Comparison of ENCODE assay signal across 8 mouse cellular contexts in the genomic region with DNA sequence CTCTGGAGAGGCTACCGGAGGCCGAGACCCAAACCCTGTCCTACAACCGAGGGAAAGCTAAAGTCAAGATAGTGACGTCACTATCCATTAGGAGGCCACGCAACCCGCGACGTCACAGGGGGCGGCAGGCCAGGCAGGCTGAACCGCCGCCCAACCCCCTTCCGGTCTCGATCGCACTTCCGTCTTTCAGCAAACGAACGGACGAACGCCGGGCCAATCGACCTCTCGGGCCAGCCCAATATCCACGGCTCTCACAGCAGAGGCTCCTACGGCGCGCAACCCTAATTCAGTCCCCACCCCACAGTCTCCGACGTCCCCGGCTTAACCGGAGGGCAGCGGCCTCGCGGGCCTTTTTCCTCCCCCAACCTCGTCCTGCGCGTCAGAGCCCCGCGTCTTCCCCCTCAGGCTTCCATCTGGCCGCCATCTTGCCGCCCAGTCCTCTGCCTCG. TPM values are rescaled to one million over a fixed set of nuclear protein-coding genes. Genes with fewer than 3 reads are reported as not detected.
A peak's percentile ranks its signal among the peaks of the same experiment; 100 is the strongest.
ATAC-seq and TF ChIP-seq lines count a peak whose summit lies in the region.

A gene (plus strand): TSS at position 192 of the 448 bp plus-strand sequence.

- peaks cover 20% of the 10 kb centered on the region for H3K4me1 ChIP-seq in bone marrow macrophage, adult 2 months (ENCODE audit: control insufficient read depth, insufficient read depth, low read length)
- peaks cover 3% of the 10 kb centered on the region; the same call in 1 of the 2 replicates for H3K4me1 ChIP-seq in embryonic fibroblast, embryonic 13.5 days (ENCODE audit: control insufficient read depth, insufficient read depth, low read length)
- peaks cover 39% of the 10 kb centered on the region for H3K4me1 ChIP-seq in heart, embryonic 12.5 days (replicated peaks)
- H3K4me1 ChIP-seq in kidney, embryonic 16.5 days (ENCODE audit: insufficient read depth, low read length) = peaks cover 36% of the 10 kb centered on the region
- peaks cover 55% of the 10 kb centered on the region for H3K4me1 ChIP-seq in liver, embryonic 12.5 days
- peaks cover 8% of the 10 kb centered on the region; the same call in 1 of the 2 replicates for H3K4me1 ChIP-seq in stomach, embryonic 14.5 days (ENCODE audit: control insufficient read depth, insufficient read depth, low read length)

- peak within 1 kb of the TSS; percentile 84 for H3ac ChIP-seq in C2C12 (ENCODE audit: control insufficient read depth, insufficient read length, low read depth)
- H3ac ChIP-seq in myocyte (ENCODE audit: control insufficient read depth, insufficient read length) = peak within 1 kb of the TSS; percentile 93

- TF ChIP-seq POLR2A in bone marrow macrophage, adult 2 months (IDR thresholded peaks at IDR 0.05; ENCODE audit: borderline replicate concordance, low read depth, low read length) = no peak
- peak; percentile 66; the same call in 1 of the 2 replicates for TF ChIP-seq POLR2A in embryonic fibroblast, embryonic 13.5 days (IDR thresholded peaks at IDR 0.05; ENCODE audit: low read depth, low read length)
- TF ChIP-seq POLR2A in myocyte (IDR thresholded peaks at IDR 0.05; ENCODE audit: insufficient read length, low read depth) = peak; percentile 48

- H3K4me2 ChIP-seq in heart, embryonic 12.5 days = peak within 1 kb of the TSS; percentile 87
- peak within 1 kb of the TSS; percentile 99 for H3K4me2 ChIP-seq in kidney, embryonic 16.5 days (replicated peaks; ENCODE audit: low read depth, low read length)
- peak within 1 kb of the TSS; percentile 93 for H3K4me2 ChIP-seq in liver, embryonic 12.5 days
- H3K4me2 ChIP-seq in myocyte (ENCODE audit: low read depth) = peak within 1 kb of the TSS; percentile 97
- peak within 1 kb of the TSS; percentile 91 for H3K4me2 ChIP-seq in stomach, embryonic 14.5 days (replicated peaks; ENCODE audit: low read depth, low read length)

- H3K4me3 ChIP-seq in C2C12 (ENCODE audit: insufficient read depth, poor library complexity, severe bottlenecking) = peak within 1 kb of the TSS; percentile 90
- peak within 1 kb of the TSS; percentile 89 for H3K4me3 ChIP-seq in bone marrow macrophage, adult 2 months (ENCODE audit: insufficient read depth, low read length)
- peak within 1 kb of the TSS; percentile 99 for H3K4me3 ChIP-seq in embryonic fibroblast, embryonic 13.5 days (ENCODE audit: insufficient read depth, low read length)
- peak within 1 kb of the TSS; percentile 99 for H3K4me3 ChIP-seq in heart, embryonic 12.5 days
- peak within 1 kb of the TSS; percentile 97 for H3K4me3 ChIP-seq in kidney, embryonic 16.5 days (ENCODE audit: low read length)
- H3K4me3 ChIP-seq in liver, embryonic 12.5 days = peak within 1 kb of the TSS; percentile 100
- peak within 1 kb of the TSS; percentile 100 for H3K4me3 ChIP-seq in myocyte
- H3K4me3 ChIP-seq in stomach, embryonic 14.5 days (ENCODE audit: low read depth, low read length) = peak within 1 kb of the TSS; percentile 100

- H3K27ac ChIP-seq in bone marrow macrophage, adult 2 months (ENCODE audit: insufficient read depth, low read depth, low read length) = peak within 1 kb of the TSS; percentile 98
- peak within 1 kb of the TSS; percentile 99 for H3K27ac ChIP-seq in embryonic fibroblast, embryonic 13.5 days (ENCODE audit: insufficient read depth, low read length)
- H3K27ac ChIP-seq in heart, embryonic 12.5 days (ENCODE audit: poor library complexity, severe bottlenecking) = peak within 1 kb of the TSS; percentile 98
- peak within 1 kb of the TSS; percentile 98 for H3K27ac ChIP-seq in kidney, embryonic 16.5 days (ENCODE audit: low read length)
- H3K27ac ChIP-seq in liver, embryonic 12.5 days = peak within 1 kb of the TSS; percentile 98
- peak within 1 kb of the TSS; percentile 94 for H3K27ac ChIP-seq in stomach, embryonic 14.5 days (ENCODE audit: low read length)

- peaks cover 50% of the 10 kb centered on the region for H3K79me2 ChIP-seq in C2C12 (ENCODE audit: control insufficient read depth, insufficient read depth)
- H3K79me2 ChIP-seq in myocyte (ENCODE audit: control insufficient read depth, insufficient read depth) = peaks cover 44% of the 10 kb centered on the region

- H3K9me3 ChIP-seq in heart, embryonic 12.5 days (replicated peaks) = no peaks in the 10 kb centered on the region
- H3K9me3 ChIP-seq in kidney, embryonic 16.5 days (ENCODE audit: low read length) = no peaks in the 10 kb centered on the region
- no peaks in the 10 kb centered on the region for H3K9me3 ChIP-seq in liver, embryonic 12.5 days (replicated peaks)
- no peaks in the 10 kb centered on the region for H3K9me3 ChIP-seq in stomach, embryonic 14.5 days (ENCODE audit: control insufficient read depth, low read depth, low read length)

- peak within 1 kb of the TSS; percentile 100 for H3K9ac ChIP-seq in heart, embryonic 12.5 days
- peak within 1 kb of the TSS; percentile 99 for H3K9ac ChIP-seq in kidney, embryonic 16.5 days (replicated peaks; ENCODE audit: low read length)
- peak within 1 kb of the TSS; percentile 99 for H3K9ac ChIP-seq in liver, embryonic 12.5 days
- peak within 1 kb of the TSS; percentile 100 for H3K9ac ChIP-seq in stomach, embryonic 14.5 days (replicated peaks; ENCODE audit: low read depth, low read length)

- no peaks in the 10 kb centered on the region for H3K27me3 ChIP-seq in C2C12 (ENCODE audit: control insufficient read depth, insufficient read depth, insufficient read length)
- H3K27me3 ChIP-seq in heart, embryonic 12.5 days (replicated peaks) = no peaks in the 10 kb centered on the region
- no peaks in the 10 kb centered on the region for H3K27me3 ChIP-seq in kidney, embryonic 16.5 days (ENCODE audit: insufficient read depth, low read length)
- no peaks in the 10 kb centered on the region for H3K27me3 ChIP-seq in liver, embryonic 12.5 days (replicated peaks)
- H3K27me3 ChIP-seq in myocyte (ENCODE audit: control insufficient read depth, insufficient read depth, insufficient read length) = no peaks in the 10 kb centered on the region
- H3K27me3 ChIP-seq in stomach, embryonic 14.5 days (ENCODE audit: control insufficient read depth, insufficient read depth, low read length) = no peaks in the 10 kb centered on the region

- peak; percentile 50 for ATAC-seq in heart, embryonic 12.5 days (ENCODE audit: insufficient number of reproducible peaks, low FRiP score)
- peak; percentile 3; the same call in 1 of the 2 replicates for ATAC-seq in kidney, embryonic 16.5 days (ENCODE audit: low FRiP score, low TSS enrichment)
- ATAC-seq in liver, embryonic 12.5 days = peak; percentile 48
- peak; percentile 11; the same call in 1 of the 2 replicates for ATAC-seq in stomach, embryonic 14.5 days (ENCODE audit: insufficient number of reproducible peaks, insufficient read depth, low FRiP score, low read depth)

- peaks cover 29% of the 10 kb centered on the region for H3K36me3 ChIP-seq in C2C12 (ENCODE audit: control insufficient read depth, insufficient read depth)
- H3K36me3 ChIP-seq in heart, embryonic 12.5 days = peaks cover 19% of the 10 kb centered on the region
- H3K36me3 ChIP-seq in kidney, embryonic 16.5 days (ENCODE audit: insufficient read depth, low read length) = peaks cover 25% of the 10 kb centered on the region
- peaks cover 34% of the 10 kb centered on the region for H3K36me3 ChIP-seq in liver, embryonic 12.5 days
- peaks cover 29% of the 10 kb centered on the region for H3K36me3 ChIP-seq in myocyte (ENCODE audit: control insufficient read depth, insufficient read depth)
- H3K36me3 ChIP-seq in stomach, embryonic 14.5 days (ENCODE audit: control insufficient read depth, insufficient read depth, low read length) = peaks cover 18% of the 10 kb centered on the region

- WGBS in heart, embryonic 12.5 days = under 1% methylated on average over 41 of the region's 41 CpGs
- under 1% methylated on average over 41 of the region's 41 CpGs for WGBS in kidney, embryonic 16.5 days
- under 1% methylated on average over 41 of the region's 41 CpGs for WGBS in liver, embryonic 12.5 days (ENCODE audit: insufficient replicate concordance)
- WGBS in stomach, embryonic 14.5 days = under 1% methylated on average over 41 of the region's 41 CpGs

- peaks cover 25% of the 10 kb centered on the region for H3K79me3 ChIP-seq in C2C12 (ENCODE audit: low read depth)

- TF ChIP-seq CTCF in C2C12 (IDR thresholded peaks at IDR 0.05; ENCODE audit: control insufficient read depth, insufficient read depth, insufficient read length) = no peak
- TF ChIP-seq CTCF in bone marrow macrophage, adult 2 months (IDR thresholded peaks at IDR 0.05; ENCODE audit: low read depth, low read length) = no peak
- TF ChIP-seq CTCF in embryonic fibroblast, embryonic 13.5 days (IDR thresholded peaks at IDR 0.05; ENCODE audit: borderline replicate concordance, insufficient read depth, low read length) = no peak

TF ChIP-seq in C2C12, 6 proteins besides CTCF, POLR2A, EP300 and RAD21:
- TF ChIP-seq USF1 (IDR thresholded peaks at IDR 0.05; ENCODE audit: low read depth) = no peak
- no peak for TF ChIP-seq MAX (IDR thresholded peaks at IDR 0.05)
- TF ChIP-seq MYOG (IDR thresholded peaks at IDR 0.05; ENCODE audit: control insufficient read depth, extremely low read depth, insufficient read length) = no peak
- TF ChIP-seq FOSL1 (IDR thresholded peaks at IDR 0.05; ENCODE audit: insufficient read depth, low read length, poor library complexity, severe bottlenecking) = no peak
- no peak for TF ChIP-seq MYOD1 (IDR thresholded peaks at IDR 0.05; ENCODE audit: control insufficient read depth, insufficient read length, low read depth)
- no peak for TF ChIP-seq CEBPB (IDR thresholded peaks at IDR 0.05; ENCODE audit: low read depth)

TF ChIP-seq in myocyte, 11 proteins besides CTCF, POLR2A, EP300 and RAD21:
- peak; percentile 94 for TF ChIP-seq POLR2AphosphoS2 (IDR thresholded peaks at IDR 0.05; ENCODE audit: insufficient read length, low read depth)
- no peak for TF ChIP-seq TCF12 (IDR thresholded peaks at IDR 0.05; ENCODE audit: insufficient read depth, poor library complexity, severe bottlenecking)

RNA-seq across cellular contexts. Expression of the gene that starts here (rescaled TPM):
- 2.2 TPM for polyA plus RNA-seq in C2C12 (2012; fragmentation: generic; extraction: Trizol)
- not detected in 2 replicates for polyA plus RNA-seq in bone marrow macrophage, adult 2 months (2012; ENCODE audit: insufficient read depth, insufficient read length, missing spikeins)
- polyA plus RNA-seq in embryonic fibroblast, embryonic 13.5 days (2011; ENCODE audit: insufficient read length, low read depth, missing spikeins) = not detected in 2 replicates
- 0.28 and 0.67 TPM in 2 replicates for polyA plus RNA-seq in heart, embryonic 12.5 days (2016; fragmentation: Nextera tagmentation; extraction: Ambion mirVana)
- polyA plus RNA-seq in kidney, embryonic 16.5 days (2015; fragmentation: Nextera tagmentation; extraction: Ambion mirVana) = 0.34 and 0.51 TPM in 2 replicates
- 0.38 and 0.66 TPM in 2 replicates for polyA plus RNA-seq in liver, embryonic 12.5 days (2016; fragmentation: Nextera tagmentation; extraction: Ambion mirVana)
- 1.9 TPM for polyA plus RNA-seq in myocyte (2012; fragmentation: generic; extraction: Trizol)
- polyA plus RNA-seq in stomach, embryonic 14.5 days (2014; fragmentation: Nextera tagmentation; extraction: Ambion mirVana) = 0.20 and 0.35 TPM in 2 replicates

Comparison
In these comparisons a context has a peak if more than half of its experiments do, and no peak if none do; other contexts are left out.
1. Peak in every context shown above with its lines: ATAC-seq, H3K4me3 ChIP-seq and H3K27ac ChIP-seq.
2. Peak in ATAC-seq, H3K4me3 ChIP-seq, H3K27ac ChIP-seq, H3K9ac ChIP-seq and H3K4me2 ChIP-seq in heart, embryonic 12.5 days; RNA of the gene not detected or under 1 TPM.
3. Peak in ATAC-seq, H3K4me3 ChIP-seq, H3K27ac ChIP-seq, H3K9ac ChIP-seq and H3K4me2 ChIP-seq in kidney, embryonic 16.5 days; RNA of the gene not detected or under 1 TPM.
4. Peak in ATAC-seq, H3K4me3 ChIP-seq, H3K27ac ChIP-seq, H3K9ac ChIP-seq and H3K4me2 ChIP-seq in liver, embryonic 12.5 days; RNA of the gene not detected or under 1 TPM.
5. Peak in ATAC-seq, H3K4me3 ChIP-seq, H3K27ac ChIP-seq, H3K9ac ChIP-seq and H3K4me2 ChIP-seq in stomach, embryonic 14.5 days; RNA of the gene not detected or under 1 TPM.